Mouse (Mus musculus): ENCODE measurements around the gene Wtip. TPM values are rescaled to one million over a fixed set of nuclear protein-coding genes. Genes with fewer than 3 reads are reported as not detected.
"Not testable (repeated sequence)": the region's sequence is repeated elsewhere in the genome, so short reads cannot be mapped to it uniquely, and the experiment has no call there.

The Wtip gene
- polyA plus RNA-seq, 1 experiment from 2014 or later: 4.2 TPM

- ATAC-seq (no peak), DNase-seq (ENCODE audit: low spot score) (no peak)
- Histone ChIP-seq H3K9me3 (replicated peaks; ENCODE audit: control insufficient read depth, low read length) (0 out of 2 replicates have a peak, but pooled peaks cover 4% of the 10 kb centered on the region), H3K27ac (ENCODE audit: low read depth, low read length) (no peak within 1 kb of the TSS), H3K36me3 (ENCODE audit: control insufficient read depth, insufficient read depth, low read length) (no peaks in the 10 kb centered on the region), H3K4me3 (ENCODE audit: low read depth, low read length) (no peak within 1 kb of the TSS), H3K4me2 (ENCODE audit: low read length) (no peak within 1 kb of the TSS), H3K27me3 (replicated peaks; ENCODE audit: control insufficient read depth, insufficient read depth, low read length) (no peaks in the 10 kb centered on the region), H3K4me1 (ENCODE audit: control insufficient read depth, insufficient read depth, low read length) (no peaks in the 10 kb centered on the region), H3K9ac (ENCODE audit: low read length) (no peak within 1 kb of the TSS)
- WGBS: 69% methylated on average over 3 of the region's 3 CpGs
These were observed 38.1 kb downstream of the Wtip start, which contains the start of gene Scgb1b30 for GRCm38 (mm10) chr7:34094911-34095481. Scgb1b30 (plus strand) TSS chr7:34095431.

- not testable (repeated sequence) for H3K27me3 ChIP-seq (replicated peaks; ENCODE audit: control insufficient read depth, insufficient read depth, low read length); H3K27ac ChIP-seq (ENCODE audit: low read depth, low read length); DNase-seq (ENCODE audit: low spot score); ATAC-seq; H3K9ac ChIP-seq (ENCODE audit: low read length); H3K4me1 ChIP-seq (ENCODE audit: control insufficient read depth, insufficient read depth, low read length); H3K9me3 ChIP-seq (replicated peaks; ENCODE audit: control insufficient read depth, low read length); H3K36me3 ChIP-seq (ENCODE audit: control insufficient read depth, insufficient read depth, low read length); H3K4me3 ChIP-seq (ENCODE audit: low read depth, low read length); H3K4me2 ChIP-seq (ENCODE audit: low read length)
- WGBS: 72% methylated on average over 5 of the region's 5 CpGs
These were observed 64.9 kb downstream of the Wtip start for GRCm38 (mm10) chr7:34068132-34068531.

Other genes with a start within 250 kb of the Wtip start
- gene Scgb2b26, start 188.2 kb downstream of the Wtip start, polyA plus RNA-seq (2014; fragmentation: Nextera tagmentation; extraction: Ambion mirVana): not detected in 2 replicates
- not detected in 2 replicates for gene Scgb2b27, start 119.3 kb downstream of the Wtip start, polyA plus RNA-seq (2014; fragmentation: Nextera tagmentation; extraction: Ambion mirVana)
- gene Scgb1b27, start 111.8 kb downstream of the Wtip start, polyA plus RNA-seq (2014; fragmentation: Nextera tagmentation; extraction: Ambion mirVana): not detected in 2 replicates
- not detected in 2 replicates for gene Scgb1b30, start 37.8 kb downstream of the Wtip start, polyA plus RNA-seq (2014; fragmentation: Nextera tagmentation; extraction: Ambion mirVana)
- gene Uba2, start 36.3 kb upstream of the Wtip start, polyA plus RNA-seq (2014; fragmentation: Nextera tagmentation; extraction: Ambion mirVana): 199 and 213 TPM in 2 replicates
- gene Pdcd2l, start 63.4 kb upstream of the Wtip start, polyA plus RNA-seq (2014; fragmentation: Nextera tagmentation; extraction: Ambion mirVana): 79.4 and 84.3 TPM in 2 replicates
- gene Gpi1, start 97.1 kb upstream of the Wtip start, polyA plus RNA-seq (2014; fragmentation: Nextera tagmentation; extraction: Ambion mirVana): 190 and 199 TPM in 2 replicates
- not detected in 2 replicates for gene Gm6096, start 117.8 kb upstream of the Wtip start, polyA plus RNA-seq (2014; fragmentation: Nextera tagmentation; extraction: Ambion mirVana)
- 25.3 and 31.2 TPM in 2 replicates for gene 4931406P16Rik, start 180.3 kb upstream of the Wtip start, polyA plus RNA-seq (2014; fragmentation: Nextera tagmentation; extraction: Ambion mirVana)